Mouse (Mus musculus) right cerebral cortex, postnatal 14 days (tissue): ENCODE results near the gene Adam22.
"Not testable (repeated sequence)": the region's sequence is repeated elsewhere in the genome, so short reads cannot be mapped to it uniquely, and the experiment has no call there.

Experiments
- DNase-seq: peaks from one replicate; pipeline ENCODE4 v3.0.0; 2022

Adam22 gene

DNA sequence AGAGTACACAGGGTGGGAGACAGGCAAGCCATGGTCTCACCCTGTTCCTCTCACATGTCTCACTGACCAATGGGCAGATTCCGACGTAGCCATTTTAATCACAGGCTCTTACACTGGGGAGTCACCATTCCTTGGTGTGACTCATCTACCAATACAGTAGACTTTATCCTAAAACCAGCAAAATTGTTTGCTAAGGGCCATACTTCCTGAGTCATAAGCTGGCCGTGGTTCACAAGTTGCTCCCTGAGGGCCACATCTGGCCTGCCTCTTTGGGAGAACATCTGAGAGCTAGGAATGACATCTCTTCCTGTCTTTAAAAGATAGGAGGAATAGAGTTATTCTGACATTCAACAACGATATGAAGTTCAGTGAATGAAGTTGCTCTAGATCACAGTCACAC, 314.1 kb downstream of the Adam22 start:
- no peak for DNase-seq

DNA sequence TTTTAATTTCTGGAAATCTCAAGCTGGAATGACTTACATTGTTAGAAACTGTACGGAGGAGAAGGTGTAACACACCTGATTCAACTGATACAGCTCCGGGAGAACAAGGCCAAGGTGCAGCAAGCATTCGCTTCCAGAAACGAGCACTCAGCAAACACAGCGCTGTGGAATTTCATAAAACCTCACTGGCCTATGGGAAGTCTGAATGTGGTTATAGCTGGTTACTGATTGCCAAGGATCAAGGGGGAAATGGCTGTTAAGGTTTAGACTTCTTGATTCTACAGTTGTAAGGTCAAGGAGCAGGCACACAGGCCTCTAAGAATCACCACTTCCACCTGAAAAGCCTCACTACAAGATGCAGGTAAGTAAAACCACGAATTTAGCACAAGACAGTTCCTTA, 322.1 kb downstream of the Adam22 start, which contains the start of gene Sri:
Gene Sri, plus strand, starts transcription at position 224 of the 400 bp plus-strand sequence.
- no peak for DNase-seq

DNA sequence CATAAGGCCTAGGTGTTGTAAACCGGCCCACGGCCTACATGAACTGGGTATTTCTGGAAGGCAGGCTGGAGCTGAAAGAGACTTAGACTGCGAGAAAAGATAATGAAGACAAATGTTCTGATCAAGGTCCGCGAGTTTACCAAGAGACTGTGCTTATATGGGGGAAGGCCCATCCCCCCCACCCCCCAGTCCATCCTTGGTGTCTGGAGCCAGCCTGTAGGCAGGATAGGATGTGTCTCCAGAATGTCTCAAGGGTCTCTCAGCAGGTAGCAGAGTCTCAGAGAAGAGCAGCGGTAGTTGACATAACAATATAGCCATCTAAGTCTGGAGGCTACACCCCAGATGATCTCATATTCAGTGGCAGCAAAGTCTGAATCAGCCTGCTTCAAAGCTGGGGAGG, 333.4 kb downstream of the Adam22 start:
- not testable (repeated sequence) for DNase-seq
